Mouse (Mus musculus) midbrain, embryonic 13.5 days (tissue): ENCODE measurements around the gene Ostc. TPM values are rescaled to one million over a fixed set of nuclear protein-coding genes. Genes with fewer than 3 reads are reported as not detected.

Source experiments
- ATAC-seq: fragments of 200-750 bp; cut with Nextera tagmentation; 2 replicates; pipeline ENCODE4 v1.8.0; 2017; ENCODE audit warnings: mild to moderate bottlenecking, moderate TSS enrichment, moderate library complexity
- H3K27ac ChIP-seq: fragments of 300-500 bp; sonication (generic); 2 replicates; pipeline ENCODE4 v1.5.1; 2015; ENCODE audit warnings: inconsistent platforms, mild to moderate bottlenecking, moderate library complexity
- H3K27me3 ChIP-seq: fragments of 300-500 bp; sonication (generic); 2 replicates; pipeline ENCODE4 v1.6.1; 2015; ENCODE audit warnings: mild to moderate bottlenecking, inconsistent platforms
- H3K36me3 ChIP-seq: fragments of 300-500 bp; sonication (generic); 2 replicates; pipeline ENCODE4 v1.6.1; 2015; ENCODE audit warnings: mild to moderate bottlenecking, inconsistent platforms
- H3K4me1 ChIP-seq: fragments of 300-500 bp; sonication (generic); replicated peaks from 2 replicates; pipeline ENCODE4 v1.6.1; 2015; ENCODE audit warnings: inconsistent platforms
- H3K4me2 ChIP-seq: fragments of 300-500 bp; sonication (generic); replicated peaks from 2 replicates; pipeline ENCODE4 v1.6.1; 2015; ENCODE audit warnings: moderate library complexity, mild to moderate bottlenecking, inconsistent platforms
- H3K4me3 ChIP-seq: fragments of 300-500 bp; sonication (generic); replicated peaks from 2 replicates; pipeline ENCODE4 v1.5.1; 2015; ENCODE audit warnings: mild to moderate bottlenecking, inconsistent platforms
- H3K9ac ChIP-seq: fragments of 300-500 bp; sonication (generic); replicated peaks from 2 replicates; pipeline ENCODE4 v1.6.1; 2015; ENCODE audit warnings: mild to moderate bottlenecking, inconsistent platforms
- H3K9me3 ChIP-seq: fragments of 300-500 bp; sonication (generic); 2 replicates; pipeline ENCODE4 v1.6.1; 2016; ENCODE audit warnings: mild to moderate bottlenecking, inconsistent platforms
- WGBS: fragments of 180-500 bp; shearing (Covaris S2); methylation state at CpG from one replicate; pipeline ENCODE4 v1.1.7; 2015; 5-methylcytosine and 5-hydroxymethylcytosine counted together
- polyA plus RNA-seq: library from polyadenylated mRNA; unstranded; fragments of >200 nt; fragmentation: Nextera tagmentation; extraction: Ambion mirVana; gene quantifications from 2 replicates; pipeline ENCODE4 v1.2.1, GENCODE M21; 2015

Gene Ostc
- polyA plus RNA-seq, 1 experiment from 2014 or later: 242 TPM

DNA sequence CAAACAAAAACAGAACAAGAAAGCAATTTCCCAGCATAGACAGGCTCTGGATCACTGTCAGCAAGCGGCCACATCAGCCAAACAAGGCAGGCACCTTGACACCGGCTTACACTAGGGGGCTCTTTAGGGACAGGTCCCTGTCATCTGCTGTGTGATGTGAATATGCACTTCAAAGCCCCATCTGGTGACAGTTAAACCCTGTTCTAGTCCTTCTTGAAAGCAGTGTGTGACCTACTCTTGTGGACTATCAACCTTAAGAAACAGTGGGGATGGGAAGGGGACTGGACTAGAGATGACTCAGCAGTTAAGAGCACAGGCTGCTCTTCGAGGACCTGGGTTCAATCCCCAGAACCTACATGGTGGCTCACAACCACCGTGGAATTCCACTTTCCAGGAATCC lies 11.6 kb downstream of the Ostc start:
- H3K27me3 ChIP-seq: no peaks in the 10 kb centered on the region
- no peak overlapping the region for H3K9ac ChIP-seq
- H3K4me2 ChIP-seq: no peak overlapping the region
- 82% methylated on average over 4 of the region's 4 CpGs for WGBS
- no peak overlapping the region for H3K4me3 ChIP-seq
- H3K9me3 ChIP-seq: no peaks in the 10 kb centered on the region
- no peak for ATAC-seq
- no peaks in the 10 kb centered on the region for H3K4me1 ChIP-seq
- no peak overlapping the region for H3K27ac ChIP-seq
- H3K36me3 ChIP-seq: peaks cover 51% of the 10 kb centered on the region

- Histone ChIP-seq H3K9me3 (no peaks in the 10 kb centered on the region), H3K9ac (no peak overlapping the region), H3K27me3 (no peaks in the 10 kb centered on the region), H3K4me2 (no peak overlapping the region), H3K36me3 (peaks cover 27% of the 10 kb centered on the region), H3K27ac (no peak overlapping the region), H3K4me3 (no peak overlapping the region), H3K4me1 (peaks cover 10% of the 10 kb centered on the region)
- WGBS: 95% methylated on average over 7 of the region's 7 CpGs
- 0 out of 2 replicates have a peak, but pooled peaks have one; percentile 28 for ATAC-seq
These were observed 14.5 kb downstream of the Ostc start for GRCm38 (mm10) chr3:130694705-130695104.

GRCm38 (mm10) chr3:130694041-130694593 lies 15.1 kb downstream of the Ostc start:
- Histone ChIP-seq H3K4me2 (no peak overlapping the region), H3K9ac (no peak overlapping the region), H3K4me1 (peaks cover 10% of the 10 kb centered on the region), H3K36me3 (peaks cover 22% of the 10 kb centered on the region), H3K27me3 (no peaks in the 10 kb centered on the region), H3K4me3 (no peak overlapping the region), H3K27ac (no peak overlapping the region), H3K9me3 (no peaks in the 10 kb centered on the region)
- WGBS: 68% methylated on average over 9 of the region's 9 CpGs
- ATAC-seq: 0 out of 2 replicates have a peak, but pooled peaks have one; percentile 29

- 0 out of 2 replicates have a peak, but pooled peaks have one; percentile 34 for ATAC-seq
- no peaks in the 10 kb centered on the region for H3K27me3 ChIP-seq
- 36% methylated on average over 12 of the region's 12 CpGs for WGBS
- H3K4me3 ChIP-seq: peak overlapping the region; percentile 31
- peak overlapping the region; percentile 35 for H3K27ac ChIP-seq
- H3K4me2 ChIP-seq: peak overlapping the region; percentile 53
- peaks cover 13% of the 10 kb centered on the region for H3K36me3 ChIP-seq
- H3K4me1 ChIP-seq: peaks cover 10% of the 10 kb centered on the region
- H3K9ac ChIP-seq: peak overlapping the region; percentile 32
- no peaks in the 10 kb centered on the region for H3K9me3 ChIP-seq
These were observed 17.6 kb downstream of the Ostc start for GRCm38 (mm10) chr3:130691596-130692170.

DNA sequence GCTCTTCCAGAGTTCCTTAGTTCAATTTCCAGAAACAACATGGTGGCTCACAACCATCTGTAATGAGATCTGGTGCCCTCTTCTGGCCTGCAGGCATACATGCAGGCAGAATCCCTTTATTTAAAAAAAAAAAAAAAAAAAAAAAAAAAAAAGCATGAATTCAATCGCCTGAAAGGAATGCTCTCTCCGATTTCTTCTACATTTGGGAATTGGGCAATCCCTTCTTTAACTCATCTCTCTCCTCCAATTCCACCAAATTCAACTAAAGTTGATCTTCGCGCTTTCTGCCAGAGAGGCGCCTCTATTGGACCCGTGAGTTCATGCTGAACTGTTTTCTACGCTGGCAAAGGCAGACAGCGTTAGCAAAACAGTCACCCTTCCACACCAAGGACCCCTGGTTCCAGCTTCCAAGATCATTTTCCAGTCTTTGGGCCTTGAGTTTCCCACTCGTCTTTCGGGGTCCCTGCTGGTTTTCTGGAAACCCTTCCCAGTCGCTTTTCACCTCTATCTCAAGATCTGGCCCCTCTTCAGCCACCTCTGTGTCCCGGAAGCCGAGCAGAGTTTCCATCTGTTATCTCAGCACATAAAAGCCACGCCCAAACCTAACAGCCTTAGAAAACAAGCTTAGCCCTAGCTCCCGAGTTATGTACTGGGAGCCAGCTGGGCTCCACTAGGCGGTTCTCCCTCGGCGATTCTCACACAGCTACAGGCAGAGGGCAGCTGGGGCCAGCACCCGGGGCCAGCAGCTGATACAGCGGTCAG lies 18.2 kb downstream of the Ostc start:
- ATAC-seq: peak; percentile 66; the same call in 1 of the 2 replicates
- Histone ChIP-seq H3K27me3 (no peaks in the 10 kb centered on the region), H3K36me3 (peaks cover 13% of the 10 kb centered on the region), H3K4me2 (peak overlapping the region; percentile 53), H3K9ac (peak overlapping the region; percentile 32), H3K9me3 (no peaks in the 10 kb centered on the region), H3K4me1 (peaks cover 10% of the 10 kb centered on the region), H3K4me3 (peak overlapping the region; percentile 31), H3K27ac (peak overlapping the region; percentile 35)
- 13% methylated on average over 20 of the region's 20 CpGs for WGBS

DNA sequence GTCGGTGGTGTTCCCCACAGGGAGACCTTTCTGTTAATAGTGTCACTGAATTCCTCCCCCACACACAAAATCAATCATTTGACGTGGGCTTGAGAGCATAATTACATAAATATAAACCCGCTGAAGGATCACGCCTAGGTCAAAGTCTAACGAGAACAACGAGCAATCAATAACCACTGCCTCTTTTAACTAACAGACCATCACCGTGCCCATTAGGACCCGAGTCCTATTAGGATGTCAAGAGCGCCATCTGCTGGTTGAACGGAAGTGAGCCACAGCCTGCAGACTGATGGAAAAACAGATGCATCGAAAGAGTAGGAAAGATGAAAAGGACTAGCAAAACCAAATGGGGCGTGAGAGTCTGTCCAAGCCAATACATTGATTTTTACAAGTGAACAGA lies 19.6 kb downstream of the Ostc start:
- 25% methylated on average over 12 of the region's 12 CpGs for WGBS
- peaks cover 2% of the 10 kb centered on the region for H3K36me3 ChIP-seq
- H3K27ac ChIP-seq: no peak overlapping the region
- H3K27me3 ChIP-seq: no peaks in the 10 kb centered on the region
- peaks cover 10% of the 10 kb centered on the region for H3K4me1 ChIP-seq
- no peaks in the 10 kb centered on the region for H3K9me3 ChIP-seq
- peak; percentile 58 for ATAC-seq
- no peak overlapping the region for H3K4me3 ChIP-seq
- peak overlapping the region; percentile 21; the same call in 1 of the 2 replicates for H3K4me2 ChIP-seq
- no peak overlapping the region for H3K9ac ChIP-seq

- ATAC-seq: no peak
- no peak overlapping the region for H3K9ac ChIP-seq
- 83% methylated on average over 1 of the region's 1 CpGs for WGBS
- H3K9me3 ChIP-seq: no peaks in the 10 kb centered on the region
- peaks cover 10% of the 10 kb centered on the region for H3K4me1 ChIP-seq
- no peaks in the 10 kb centered on the region for H3K27me3 ChIP-seq
- no peak overlapping the region for H3K27ac ChIP-seq
- H3K4me2 ChIP-seq: no peak overlapping the region
- H3K36me3 ChIP-seq: no peaks in the 10 kb centered on the region
- H3K4me3 ChIP-seq: no peak overlapping the region
These were observed 22.2 kb downstream of the Ostc start for GRCm38 (mm10) chr3:130687051-130687450.

DNA sequence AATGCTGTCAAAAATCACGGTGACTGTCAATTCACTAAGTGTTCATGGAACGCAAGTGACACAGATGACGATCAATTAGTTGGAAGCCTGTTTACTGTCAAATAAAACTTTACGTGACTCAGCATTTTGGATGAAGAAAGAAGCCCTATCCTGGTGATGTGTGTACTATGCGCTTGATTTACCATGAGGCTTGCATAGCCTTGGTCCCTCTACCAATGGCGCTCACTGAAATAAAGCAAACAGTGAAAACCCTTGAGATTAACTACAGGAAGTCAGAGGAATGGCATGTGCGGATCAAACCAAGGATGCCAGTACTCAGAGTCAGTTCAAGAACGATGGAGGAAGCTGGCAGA lies 24.3 kb downstream of the Ostc start:
- Histone ChIP-seq H3K27me3 (no peaks in the 10 kb centered on the region), H3K36me3 (no peaks in the 10 kb centered on the region), H3K9ac (no peak overlapping the region), H3K9me3 (no peaks in the 10 kb centered on the region), H3K4me3 (no peak overlapping the region), H3K27ac (no peak overlapping the region), H3K4me1 (no peaks in the 10 kb centered on the region; the same call in 1 of the 2 replicates), H3K4me2 (no peak overlapping the region)
- ATAC-seq: no peak
- WGBS: 91% methylated on average over 8 of the region's 8 CpGs

GRCm38 (mm10) chr3:130684276-130685013 lies 24.8 kb downstream of the Ostc start:
- no peak overlapping the region for H3K9ac ChIP-seq
- H3K4me1 ChIP-seq: no peaks in the 10 kb centered on the region
- H3K4me3 ChIP-seq: no peak overlapping the region
- H3K4me2 ChIP-seq: no peak overlapping the region
- WGBS: 76% methylated on average over 9 of the region's 9 CpGs
- no peak overlapping the region for H3K27ac ChIP-seq
- no peaks in the 10 kb centered on the region for H3K27me3 ChIP-seq
- no peak for ATAC-seq
- no peaks in the 10 kb centered on the region for H3K36me3 ChIP-seq
- no peaks in the 10 kb centered on the region for H3K9me3 ChIP-seq

- no peak overlapping the region for H3K9ac ChIP-seq
- WGBS: 78% methylated on average over 8 of the region's 8 CpGs
- H3K4me1 ChIP-seq: no peaks in the 10 kb centered on the region
- ATAC-seq: no peak
- no peak overlapping the region for H3K27ac ChIP-seq
- no peaks in the 10 kb centered on the region for H3K27me3 ChIP-seq
- no peak overlapping the region for H3K4me3 ChIP-seq
- no peak overlapping the region for H3K4me2 ChIP-seq
- H3K36me3 ChIP-seq: no peaks in the 10 kb centered on the region
- H3K9me3 ChIP-seq: no peaks in the 10 kb centered on the region
These were observed 25.4 kb downstream of the Ostc start for GRCm38 (mm10) chr3:130683836-130684235.

- no peak overlapping the region for H3K9ac ChIP-seq
- H3K4me3 ChIP-seq: no peak overlapping the region
- no peaks in the 10 kb centered on the region for H3K4me1 ChIP-seq
- no peaks in the 10 kb centered on the region for H3K9me3 ChIP-seq
- 86% methylated on average over 9 of the region's 9 CpGs for WGBS
- no peak overlapping the region for H3K4me2 ChIP-seq
- H3K27ac ChIP-seq: no peak overlapping the region
- ATAC-seq: no peak
- H3K27me3 ChIP-seq: no peaks in the 10 kb centered on the region
- H3K36me3 ChIP-seq: no peaks in the 10 kb centered on the region
These were observed 27.1 kb downstream of the Ostc start for GRCm38 (mm10) chr3:130682183-130682582.

GRCm38 (mm10) chr3:130681226-130681625 lies 28.0 kb downstream of the Ostc start:
- no peak overlapping the region for H3K9ac ChIP-seq
- no peaks in the 10 kb centered on the region for H3K4me1 ChIP-seq
- no peak for ATAC-seq
- no peak overlapping the region for H3K4me3 ChIP-seq
- 90% methylated on average over 2 of the region's 2 CpGs for WGBS
- no peak overlapping the region for H3K27ac ChIP-seq
- H3K27me3 ChIP-seq: no peaks in the 10 kb centered on the region
- H3K9me3 ChIP-seq: no peaks in the 10 kb centered on the region
- H3K4me2 ChIP-seq: no peak overlapping the region
- no peaks in the 10 kb centered on the region for H3K36me3 ChIP-seq
